Mouse (Mus musculus) myocyte (in vitro differentiated cells): ENCODE results near the gene Kctd2.

Experiments used
- E2F4 ChIP-seq: IDR thresholded peaks from one replicate; pipeline ENCODE4 v1.6.1; 2011; ENCODE audit warnings: mild to moderate bottlenecking, control low read depth, moderate library complexity; ENCODE audit not compliant: insufficient read depth
- POLR2A ChIP-seq: IDR thresholded peaks from one replicate; pipeline ENCODE4 v1.6.1; 2011; ENCODE audit warnings: low read depth, mild to moderate bottlenecking, control low read depth, moderate library complexity; ENCODE audit not compliant: insufficient read length
- TCF12 ChIP-seq: IDR thresholded peaks from one replicate; pipeline ENCODE4 v1.6.1; 2011; ENCODE audit warnings: mild to moderate bottlenecking, control low read depth; ENCODE audit not compliant: poor library complexity, insufficient read depth, severe bottlenecking

GRCm38 (mm10) chr11:115384587-115384986 lies 35.3 kb upstream of the Kctd2 start:
- TF ChIP-seq TCF12 (no peak), POLR2A (no peak), E2F4 (no peak)
